10 mouse cellular contexts compared by ENCODE assay signal in genomic region chr3:87150056-87150688, GRCm38 (mm10). TPM values are rescaled to one million over a fixed set of nuclear protein-coding genes. Genes with fewer than 3 reads are reported as not detected.
DNase-seq lines count a peak whose midpoint lies in the region; ATAC-seq and TF ChIP-seq lines count a peak whose summit lies in the region.
"Had no signal": no experiment of that assay in that cellular context is flagged by ENCODE, and none has a peak within 500 bp of the region (broad histone marks: within the 10 kb centered on the region; RNA-seq: fewer than 3 reads in every experiment).

No protein-coding gene starts in this region.

- peaks cover 6% of the 10 kb centered on the region for H3K9me3 ChIP-seq in E14TG2a.4 (ENCODE audit: low read length)
- H3K9me3 ChIP-seq in forebrain, embryonic 16.5 days (ENCODE audit: control insufficient read depth, low read length), result no peaks in the 10 kb centered on the region
- no peaks in the 10 kb centered on the region for H3K9me3 ChIP-seq in liver, postnatal 0 days (ENCODE audit: low read length)

- H3K4me1 ChIP-seq in E14TG2a.4 (replicated peaks; ENCODE audit: low read depth, low read length), result peaks cover 79% of the 10 kb centered on the region
- H3K4me1 ChIP-seq in forebrain, embryonic 16.5 days (replicated peaks; ENCODE audit: control insufficient read depth, insufficient read depth, low read length), result peaks cover 44% of the 10 kb centered on the region
- peaks cover 3% of the 10 kb centered on the region; the same call in 1 of the 2 replicates for H3K4me1 ChIP-seq in liver, postnatal 0 days (ENCODE audit: insufficient read depth)

- no peaks in the 10 kb centered on the region; the same call in 1 of the 2 replicates for H3K36me3 ChIP-seq in E14TG2a.4 (ENCODE audit: insufficient read depth, low read length)
- no peaks in the 10 kb centered on the region for H3K36me3 ChIP-seq in forebrain, embryonic 16.5 days (ENCODE audit: control insufficient read depth, insufficient read depth)
- no peaks in the 10 kb centered on the region for H3K36me3 ChIP-seq in liver, postnatal 0 days (replicated peaks; ENCODE audit: insufficient read depth, low read length)

- H3K4me3 ChIP-seq in E14TG2a.4 (replicated peaks; ENCODE audit: low read length), result peak overlapping the region; percentile 68
- H3K4me3 ChIP-seq in forebrain, embryonic 16.5 days (replicated peaks; ENCODE audit: low read length), result no peak overlapping the region
- no peak overlapping the region for H3K4me3 ChIP-seq in liver, postnatal 0 days (ENCODE audit: low read depth, low read length)

- no peaks in the 10 kb centered on the region for H3K27me3 ChIP-seq in E14TG2a.4 (ENCODE audit: insufficient read depth, low read length)
- no peaks in the 10 kb centered on the region for H3K27me3 ChIP-seq in forebrain, embryonic 16.5 days (replicated peaks; ENCODE audit: control insufficient read depth, insufficient read depth, low read length)
- H3K27me3 ChIP-seq in liver, postnatal 0 days (ENCODE audit: insufficient read depth, low read length), result no peaks in the 10 kb centered on the region

- no peak overlapping the region; the same call in 1 of the 2 replicates for H3K4me2 ChIP-seq in forebrain, embryonic 16.5 days (ENCODE audit: low read length)
- no peak overlapping the region for H3K4me2 ChIP-seq in liver, postnatal 0 days (ENCODE audit: low read depth, low read length)

- peak; percentile 65 for DNase-seq in 3T3-L1 (ENCODE audit: low read depth, low spot score)
- no peak for DNase-seq in liver, postnatal 0 days
- DNase-seq in spleen, postnatal 4 days (ENCODE audit: low spot score in 2 of 2), result no peak
- no peak for DNase-seq in layer of hippocampus, adult 11-12 months (ENCODE audit: low spot score)
- no peak for DNase-seq in cerebellum, postnatal 36 days
- DNase-seq: cerebellum, postnatal 10 days; layer of hippocampus, adult 9-11 months; thymus, postnatal 25 days had no signal

- H3K9ac ChIP-seq in forebrain, embryonic 16.5 days (replicated peaks; ENCODE audit: low read depth, low read length), result peak overlapping the region; percentile 50
- no peak overlapping the region for H3K9ac ChIP-seq in liver, postnatal 0 days (replicated peaks)

- peak overlapping the region; percentile 78 for H3K27ac ChIP-seq in forebrain, embryonic 16.5 days (ENCODE audit: low read length)
- peak overlapping the region; percentile 57 for H3K27ac ChIP-seq in liver, postnatal 0 days (ENCODE audit: low read depth)

- TF ChIP-seq EP300 in liver, postnatal 0 days (IDR thresholded peaks at IDR 0.05; ENCODE audit: low read depth), result no peak

- WGBS in forebrain, embryonic 16.5 days, result 14% methylated on average over 8 of the region's 8 CpGs
- 69% methylated on average over 8 of the region's 8 CpGs for WGBS in liver, postnatal 0 days (ENCODE audit: insufficient replicate concordance)

- no peak for ATAC-seq in forebrain, embryonic 16.5 days
- ATAC-seq in liver, postnatal 0 days, result no peak

- TF ChIP-seq CTCF in E14TG2a.4 (conservative IDR thresholded peaks at IDR 0.05; ENCODE audit: low read length), result no peak
- TF ChIP-seq CTCF in liver, postnatal 0 days (IDR thresholded peaks at IDR 0.05; ENCODE audit: low read depth), result no peak

RNA-seq across cellular contexts. Expression of gene Kirrel, which starts 24.4 kb away (rescaled TPM):
- polyA plus RNA-seq in forebrain, embryonic 16.5 days (2015; fragmentation: Nextera tagmentation; extraction: Ambion mirVana), result 3.7 and 4.6 TPM in 2 replicates
- 0.67 and 0.73 TPM in 2 replicates for polyA plus RNA-seq in liver, postnatal 0 days (2015; fragmentation: Nextera tagmentation; extraction: Ambion mirVana)
